Mouse (Mus musculus) cortical plate, adult 2 months (tissue): Measurements from ENCODE around the gene Prss22.
"Not testable (repeated sequence)": the region's sequence is repeated elsewhere in the genome, so short reads cannot be mapped to it uniquely, and the experiment has no call there.

Source experiments
- CTCF ChIP-seq: fragments of 200-500 bp; IDR thresholded peaks from 2 replicates; pipeline ENCODE4 v1.5.1; 2011; ENCODE audit warnings: mild to moderate bottlenecking, control low read depth, low read length; ENCODE audit not compliant: insufficient read depth; ENCODE audit errors: extremely low read depth
- POLR2A ChIP-seq: fragments of 200-500 bp; IDR thresholded peaks from 2 replicates; pipeline ENCODE4 v1.6.1; 2011; ENCODE audit warnings: mild to moderate bottlenecking, low read length, control low read depth; ENCODE audit not compliant: insufficient read depth; ENCODE audit errors: extremely low read depth

- not testable (repeated sequence) for TF ChIP-seq CTCF, POLR2A
Observed at GRCm38 (mm10) chr17:23950828-23951227, 47.1 kb downstream of the Prss22 start.
